Mouse (Mus musculus): ENCODE data around the gene Mucl1.
"Not testable (repeated sequence)": the region's sequence is repeated elsewhere in the genome, so short reads cannot be mapped to it uniquely, and the experiment has no call there.

Gene Mucl1

DNA sequence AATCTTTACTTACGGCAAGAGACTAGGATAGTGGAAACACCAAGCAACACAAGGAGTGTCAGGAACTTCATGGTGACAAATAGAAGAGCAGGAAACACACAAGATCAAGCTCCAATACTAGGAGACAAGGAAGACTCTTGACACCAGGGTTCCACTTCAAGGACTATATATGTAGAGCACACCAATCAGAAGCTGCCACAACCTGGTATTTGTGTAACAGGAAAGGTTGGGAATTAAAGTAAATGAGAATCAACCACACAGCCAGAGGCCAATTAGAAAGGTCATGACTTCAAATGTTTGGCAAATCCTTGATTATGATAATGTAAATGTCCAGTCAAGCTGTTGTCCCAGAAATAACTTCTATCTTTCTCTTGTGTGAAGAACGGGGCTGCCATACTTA lies at the start of gene Mucl1:
TSS of gene Mucl1 (minus strand) at position 101 of the 400 bp plus-strand sequence.
- no peak for DNase-seq (ENCODE audit: low read depth in 2 of 2, low spot score in 2 of 2)

DNA sequence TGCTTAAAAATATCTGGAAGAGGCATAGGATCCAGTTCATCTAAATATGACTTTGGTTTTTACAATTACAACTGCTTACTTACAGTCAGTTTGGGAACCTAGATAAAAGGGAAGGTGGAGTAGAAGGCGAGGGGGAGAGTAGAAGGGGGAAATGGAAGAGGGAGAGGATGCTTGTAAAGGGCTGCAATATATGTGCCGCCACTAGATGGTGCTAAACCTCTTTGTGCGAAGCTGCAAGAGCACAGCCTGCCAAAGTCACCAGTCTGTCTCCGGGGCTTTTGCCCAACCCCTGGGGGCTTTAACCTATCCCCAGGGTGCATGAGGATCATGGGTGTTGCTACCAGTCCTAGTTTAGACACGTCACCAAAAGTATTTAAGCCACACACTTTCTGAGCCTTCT lies 11.6 kb upstream of the Mucl1 start:
- DNase-seq (ENCODE audit: low read depth in 2 of 2, low spot score in 2 of 2): peak in 1 of 2 experiments; percentile 2

DNA sequence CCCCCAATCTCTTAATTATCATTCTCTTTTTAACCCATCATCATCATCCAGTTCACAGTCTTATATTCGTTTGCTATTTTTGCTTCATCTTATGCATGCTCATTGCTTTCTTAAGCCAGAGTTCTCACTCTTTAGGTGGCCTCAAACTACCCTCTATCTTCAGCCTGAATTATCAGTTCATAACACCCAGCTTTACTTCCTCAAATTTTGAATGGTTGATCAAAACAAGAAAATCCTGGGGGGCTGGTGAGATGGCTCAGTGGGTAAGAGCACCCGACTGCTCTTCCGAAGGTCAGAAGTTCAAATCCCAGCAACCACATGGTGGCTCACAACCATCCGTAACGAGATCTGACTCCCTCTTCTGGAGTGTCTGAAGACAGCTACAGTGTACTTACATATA lies 38.4 kb downstream of the Mucl1 start:
- not testable (repeated sequence) for DNase-seq (ENCODE audit: low read depth in 2 of 2, low spot score in 2 of 2)
